ENCODE assay signal across 8 mouse cellular contexts in genomic region chr17:53569829-53570228, GRCm38 (mm10). TPM values are rescaled to one million over a fixed set of nuclear protein-coding genes. Genes with fewer than 3 reads are reported as not detected.
DNase-seq lines count a peak whose midpoint lies in the region; ATAC-seq and TF ChIP-seq lines count a peak whose summit lies in the region.

No protein-coding gene starts in this region.

- DNase-seq in adrenal gland, adult 2 months: peak; percentile 84
- peak; percentile 90 to 92 for DNase-seq in kidney, postnatal 25 days
- DNase-seq in lung, postnatal 14 days: peak; percentile 89
- DNase-seq in skeletal muscle tissue, adult 2 months (ENCODE audit: low read depth, low spot score): peak; percentile 81
- no peak for DNase-seq in frontal cortex, postnatal 36 days (ENCODE audit: low spot score in 2 of 2)

- peak overlapping the region; percentile 95 for H3K27ac ChIP-seq in ES-Bruce4 (ENCODE audit: insufficient read depth, low read length)
- 0 out of 2 replicates have a peak overlapping the region, but pooled peaks have one; percentile 48 for H3K27ac ChIP-seq in embryonic facial prominence, embryonic 15.5 days (replicated peaks)
- H3K27ac ChIP-seq in heart, embryonic 16.5 days (ENCODE audit: low read length): peak overlapping the region; percentile 99

- TF ChIP-seq CTCF in ES-Bruce4 (IDR thresholded peaks at IDR 0.05; ENCODE audit: low read depth, low read length): no peak

- peak overlapping the region; percentile 77 for H3K9ac ChIP-seq in ES-Bruce4 (ENCODE audit: low read depth, poor library complexity, severe bottlenecking)
- H3K9ac ChIP-seq in embryonic facial prominence, embryonic 15.5 days: no peak overlapping the region
- H3K9ac ChIP-seq in heart, embryonic 16.5 days (ENCODE audit: low read length): peak overlapping the region; percentile 71

- no peak for ATAC-seq in embryonic facial prominence, embryonic 15.5 days (ENCODE audit: insufficient number of reproducible peaks, low FRiP score, low TSS enrichment, low read depth)
- ATAC-seq in heart, embryonic 16.5 days (replicated peaks; ENCODE audit: extremely low read depth, insufficient read depth, low FRiP score): no peak

- H3K4me3 ChIP-seq in ES-Bruce4 (ENCODE audit: low read depth, low read length): no peak overlapping the region
- H3K4me3 ChIP-seq in embryonic facial prominence, embryonic 15.5 days (replicated peaks): no peak overlapping the region
- peak overlapping the region; percentile 43 for H3K4me3 ChIP-seq in heart, embryonic 16.5 days (ENCODE audit: low read length)

- WGBS in embryonic facial prominence, embryonic 15.5 days: 33% methylated on average over 6 of the region's 6 CpGs
- WGBS in heart, embryonic 16.5 days: 15% methylated on average over 6 of the region's 6 CpGs

- H3K4me2 ChIP-seq in embryonic facial prominence, embryonic 15.5 days (replicated peaks): peak overlapping the region; percentile 25
- peak overlapping the region; percentile 94 for H3K4me2 ChIP-seq in heart, embryonic 16.5 days (ENCODE audit: low read depth, low read length)

- no peaks in the 10 kb centered on the region for H3K36me3 ChIP-seq in ES-Bruce4 (ENCODE audit: control insufficient read depth, insufficient read depth, low read length, poor library complexity, severe bottlenecking)
- no peaks in the 10 kb centered on the region for H3K36me3 ChIP-seq in embryonic facial prominence, embryonic 15.5 days
- no peaks in the 10 kb centered on the region for H3K36me3 ChIP-seq in heart, embryonic 16.5 days (ENCODE audit: control insufficient read depth, insufficient read depth)

- no peaks in the 10 kb centered on the region for H3K27me3 ChIP-seq in ES-Bruce4 (ENCODE audit: control insufficient read depth, insufficient read depth, low read length, poor library complexity, severe bottlenecking)
- no peaks in the 10 kb centered on the region for H3K27me3 ChIP-seq in embryonic facial prominence, embryonic 15.5 days
- no peaks in the 10 kb centered on the region for H3K27me3 ChIP-seq in heart, embryonic 16.5 days (ENCODE audit: control insufficient read depth, insufficient read depth, low read length)

- H3K4me1 ChIP-seq in ES-Bruce4 (ENCODE audit: control insufficient read depth, insufficient read depth, low read length): peaks cover 5% of the 10 kb centered on the region
- peaks cover 21% of the 10 kb centered on the region for H3K4me1 ChIP-seq in embryonic facial prominence, embryonic 15.5 days
- H3K4me1 ChIP-seq in heart, embryonic 16.5 days (ENCODE audit: control insufficient read depth, insufficient read depth, low read length): peaks cover 41% of the 10 kb centered on the region

- no peaks in the 10 kb centered on the region for H3K9me3 ChIP-seq in ES-Bruce4 (replicated peaks; ENCODE audit: control insufficient read depth, insufficient read depth, low read length, poor library complexity, severe bottlenecking)
- no peaks in the 10 kb centered on the region for H3K9me3 ChIP-seq in embryonic facial prominence, embryonic 15.5 days (replicated peaks)
- H3K9me3 ChIP-seq in heart, embryonic 16.5 days (replicated peaks; ENCODE audit: control insufficient read depth, low read length): no peaks in the 10 kb centered on the region

- 0 out of 2 replicates have a peak, but pooled peaks have one; percentile 49 for TF ChIP-seq EP300 in ES-Bruce4 (IDR thresholded peaks at IDR 0.05; ENCODE audit: insufficient read depth, low read depth, low read length)

- no peak for TF ChIP-seq POLR2A in ES-Bruce4 (IDR thresholded peaks at IDR 0.05; ENCODE audit: insufficient read depth, low read length)

RNA-seq across cellular contexts. Expression of gene Kat2b, which starts 3.2 kb away (rescaled TPM):
- polyA plus RNA-seq in ES-Bruce4 (2011; ENCODE audit: insufficient read depth, insufficient read length, low read depth, missing spikeins): 15.9 and 25.9 TPM in 2 replicates
- 10 to 100 TPM; 76.0 to 81.3 TPM for total RNA-seq in adrenal gland, adult 2 months (2021)
- 20.7 and 25.2 TPM in 2 replicates for polyA plus RNA-seq in adrenal gland, adult 2 months (2012; rRNA removed)
- 6.9 and 7.0 TPM in 2 replicates for polyA plus RNA-seq in embryonic facial prominence, embryonic 15.5 days (2015; fragmentation: Nextera tagmentation; extraction: Ambion mirVana)
- 10.7 and 12.1 TPM in 2 replicates for polyA plus RNA-seq in heart, embryonic 16.5 days (2015; fragmentation: Nextera tagmentation; extraction: Ambion mirVana)

RNA-seq across cellular contexts. Expression of gene Pp2d1, which starts 30.6 kb away (rescaled TPM):
- 0.44 TPM in 1 of 2 replicates, not detected in the other for polyA plus RNA-seq in ES-Bruce4 (2011; ENCODE audit: insufficient read depth, insufficient read length, low read depth, missing spikeins)
- total RNA-seq in adrenal gland, adult 2 months (2021): not detected
- polyA plus RNA-seq in adrenal gland, adult 2 months (2012; rRNA removed): not detected in 2 replicates
- polyA plus RNA-seq in embryonic facial prominence, embryonic 15.5 days (2015; fragmentation: Nextera tagmentation; extraction: Ambion mirVana): 0.18 and 0.43 TPM in 2 replicates
- polyA plus RNA-seq in heart, embryonic 16.5 days (2015; fragmentation: Nextera tagmentation; extraction: Ambion mirVana): 0.07 and 0.14 TPM in 2 replicates

Comparison
In these comparisons a context has a peak if more than half of its experiments do, and no peak if none do; other contexts are left out.
1. H3K27ac ChIP-seq: peak in every context shown above with its lines; median percentile 99 in heart, embryonic 16.5 days; 95 in ES-Bruce4; 48 in embryonic facial prominence, embryonic 15.5 days.
2. DNase-seq: peak in adrenal gland, adult 2 months (single experiment), kidney, postnatal 25 days (2 of 2), lung, postnatal 14 days (single experiment) and skeletal muscle tissue, adult 2 months (single experiment); none in frontal cortex, postnatal 36 days (0 of 2).